Mouse (Mus musculus) hematopoietic stem cell, adult 5-6 weeks (primary cell): ENCODE measurements around the gene Cyp2c66. TPM values are rescaled to one million over a fixed set of nuclear protein-coding genes. Genes with fewer than 3 reads are reported as not detected.
"Not testable (repeated sequence)": the region's sequence is repeated elsewhere in the genome, so short reads cannot be mapped to it uniquely, and the experiment has no call there.

Source experiments
- ATAC-seq, 2 experiments: fragments of 125-278 bp in 1 of 2; replicated peaks in 1 of 2; 2 replicates each; pipeline ENCODE4 v1.8.0; 2016 to 2017; ENCODE audit warnings: inconsistent platforms in 2 of 2, mild to moderate bottlenecking in 2 of 2, moderate number of reproducible peaks in 2 of 2, low read depth in 1 of 2, moderate TSS enrichment in 1 of 2; ENCODE audit not compliant: low FRiP score in 2 of 2, poor library complexity in 2 of 2, severe bottlenecking in 2 of 2, insufficient read depth in 1 of 2, low TSS enrichment in 1 of 2
- total RNA-seq: library from RNA; stranded (forward); fragments of 172-1452, 232-1000 nt; gene quantifications from 2 replicates; pipeline ENCODE4 v1.2.3, GENCODE M21; 2017

Cyp2c66 gene
- not detected in 2 replicates for total RNA-seq

- no peak for ATAC-seq
These were observed at the start of gene Cyp2c66 for GRCm38 (mm10) chr19:39113644-39114043. Cyp2c66 (plus strand) TSS chr19:39113898.

GRCm38 (mm10) chr19:39098779-39099178 lies 14.9 kb upstream of the Cyp2c66 start:
- ATAC-seq: not testable (repeated sequence)

GRCm38 (mm10) chr19:39156836-39157235 lies 43.1 kb downstream of the Cyp2c66 start:
- ATAC-seq: not testable (repeated sequence)

Other genes with a start within 250 kb of the Cyp2c66 start
- 94.4 and 97.2 TPM in 2 replicates for gene Hells, start 183.0 kb upstream of the Cyp2c66 start, total RNA-seq
- gene Cyp2c55, start 106.9 kb upstream of the Cyp2c66 start, total RNA-seq: not detected in 2 replicates
- gene Cyp2c65, start 52.9 kb upstream of the Cyp2c66 start, total RNA-seq: not detected in 2 replicates
- not detected in 2 replicates for gene Cyp2c29, start 155.5 kb downstream of the Cyp2c66 start, total RNA-seq